Mouse (Mus musculus) monocyte, adult 5-6 weeks (primary cell): Measurements from ENCODE around the gene Rnf152. TPM values are rescaled to one million over a fixed set of nuclear protein-coding genes. Genes with fewer than 3 reads are reported as not detected.

ENCODE experiments used
- ATAC-seq: fragments of 153-309, 156-312 bp; replicated peaks from 2 replicates; pipeline ENCODE4 v1.8.0; 2017; ENCODE audit warnings: mild to moderate bottlenecking; ENCODE audit not compliant: low TSS enrichment, insufficient number of reproducible peaks, severe bottlenecking, poor library complexity, low FRiP score
- total RNA-seq: library from RNA; stranded (forward); fragments of 200-1000, 200-491, 200-594 nt; gene quantifications from 3 replicates; pipeline ENCODE4 v1.2.3, GENCODE M21; 2017

Rnf152 gene
- total RNA-seq, 1 experiment from 2014 or later: not detected

GRCm38 (mm10) chr1:105324636-105325035, 31.9 kb downstream of the Rnf152 start:
- no peak for ATAC-seq

- no peak for ATAC-seq
Measured at GRCm38 (mm10) chr1:105314010-105314800, 42.3 kb downstream of the Rnf152 start.

DNA sequence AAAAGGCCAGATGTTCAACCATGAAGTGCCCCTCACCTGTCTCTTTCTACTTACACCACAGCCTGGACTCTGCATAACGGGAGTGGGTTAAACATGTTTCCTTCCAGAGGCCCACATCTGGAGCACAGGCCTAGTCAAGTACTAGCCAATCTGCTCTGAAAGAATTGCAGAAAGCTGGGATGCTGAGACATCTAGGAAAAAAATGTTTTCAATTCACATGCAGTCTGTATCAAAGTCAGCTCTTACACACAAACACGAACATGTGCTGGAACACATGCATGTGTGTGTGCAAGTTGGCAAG, 44.0 kb downstream of the Rnf152 start:
- no peak for ATAC-seq

DNA sequence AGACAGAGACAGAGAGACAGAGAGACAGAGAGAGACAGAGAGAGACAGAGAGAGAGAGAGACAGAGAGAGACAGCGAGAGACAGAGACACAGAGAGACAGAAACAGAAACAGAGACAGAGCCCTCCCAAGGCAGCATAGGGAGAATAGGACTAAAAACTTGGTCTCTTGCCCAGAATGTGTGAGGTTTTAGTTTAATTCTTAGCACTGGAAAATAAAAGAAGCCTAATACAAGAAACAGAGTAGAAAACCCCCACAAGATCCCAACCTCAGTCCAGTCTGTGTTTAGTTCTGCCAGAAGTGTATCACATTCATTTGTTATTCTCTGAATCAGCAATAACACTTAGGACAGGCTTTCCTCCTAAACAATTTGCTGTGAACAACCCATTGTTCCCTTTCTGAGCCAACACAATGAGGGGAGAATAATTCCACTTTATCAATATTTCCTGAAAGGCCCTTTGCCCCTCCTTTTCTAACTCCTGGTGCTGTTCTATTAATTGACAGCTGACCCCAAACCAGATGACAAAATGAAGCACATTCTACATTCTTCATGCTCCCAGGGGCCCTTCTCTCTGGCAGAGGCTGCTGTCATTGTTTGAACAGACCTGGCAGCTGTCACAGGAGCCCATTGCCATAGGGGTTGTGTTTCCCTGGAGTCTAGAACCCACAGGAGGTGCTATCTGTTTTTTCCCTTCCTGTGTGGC, 44.5 kb downstream of the Rnf152 start:
- no peak for ATAC-seq

- no peak for ATAC-seq
Measured at GRCm38 (mm10) chr1:105302164-105302563, 54.3 kb downstream of the Rnf152 start.

- no peak for ATAC-seq
Measured at GRCm38 (mm10) chr1:105301764-105302163, 54.7 kb downstream of the Rnf152 start.

DNA sequence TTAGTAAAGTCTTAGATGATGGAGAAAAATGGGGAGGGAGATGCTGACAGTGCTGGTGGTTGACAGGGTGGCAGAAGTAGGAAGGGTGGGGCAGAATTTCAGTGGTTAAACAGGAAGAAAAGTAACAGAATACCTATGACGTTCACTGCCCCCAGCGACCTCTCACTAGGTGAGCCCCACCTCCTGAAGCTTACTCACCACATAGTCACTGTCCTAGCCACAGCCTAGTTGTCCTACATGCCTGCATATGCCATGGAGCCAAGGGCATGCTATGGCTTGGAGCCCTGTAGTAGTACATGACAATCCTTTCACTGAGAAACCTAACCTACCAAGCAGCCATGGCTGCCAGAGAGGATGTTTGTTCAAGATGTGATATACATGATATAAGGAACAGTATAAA, 64.7 kb downstream of the Rnf152 start:
- ATAC-seq: no peak

DNA sequence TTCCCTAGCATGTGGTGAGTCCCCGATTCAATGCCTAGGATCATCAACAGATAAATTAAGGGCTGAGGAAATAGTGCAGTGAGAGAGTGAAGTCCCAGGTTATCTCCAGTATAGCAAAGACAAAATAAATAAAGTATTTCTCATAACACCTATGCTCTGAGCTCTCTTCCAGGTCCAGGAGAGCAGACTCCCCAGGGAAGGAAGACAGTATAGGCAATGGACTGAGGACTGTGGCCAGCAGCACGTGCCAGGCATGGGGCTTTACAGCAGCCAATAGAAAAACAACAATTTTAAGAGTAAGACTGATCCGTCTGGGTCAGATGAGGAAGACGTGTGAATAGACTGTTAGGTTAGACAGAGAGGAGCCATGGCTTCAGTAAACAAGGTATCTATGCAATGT, 69.0 kb downstream of the Rnf152 start:
- ATAC-seq: no peak

GRCm38 (mm10) chr1:105286906-105287305, 69.6 kb downstream of the Rnf152 start:
- ATAC-seq: no peak

GRCm38 (mm10) chr1:105285001-105285400, 71.5 kb downstream of the Rnf152 start:
- ATAC-seq: no peak

DNA sequence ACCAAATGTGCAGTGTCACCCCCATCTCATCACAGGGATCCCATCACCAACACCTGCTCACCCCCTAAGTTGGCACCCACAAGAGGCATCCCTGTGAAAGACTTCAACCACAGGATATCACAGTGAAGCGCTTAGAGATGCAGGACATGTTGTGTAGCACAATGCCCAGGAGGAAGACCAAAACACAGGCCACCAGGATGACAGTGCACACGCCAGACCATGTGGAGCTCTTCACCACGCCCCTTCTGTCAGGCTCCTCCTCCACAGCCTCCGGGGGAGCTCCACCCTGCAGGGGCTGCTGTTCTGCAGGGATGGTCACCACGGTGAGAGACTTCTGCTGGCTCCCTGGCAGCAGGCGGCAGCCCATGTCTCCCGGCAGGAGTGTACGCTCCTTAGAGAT, 72.4 kb downstream of the Rnf152 start:
- no peak for ATAC-seq

DNA sequence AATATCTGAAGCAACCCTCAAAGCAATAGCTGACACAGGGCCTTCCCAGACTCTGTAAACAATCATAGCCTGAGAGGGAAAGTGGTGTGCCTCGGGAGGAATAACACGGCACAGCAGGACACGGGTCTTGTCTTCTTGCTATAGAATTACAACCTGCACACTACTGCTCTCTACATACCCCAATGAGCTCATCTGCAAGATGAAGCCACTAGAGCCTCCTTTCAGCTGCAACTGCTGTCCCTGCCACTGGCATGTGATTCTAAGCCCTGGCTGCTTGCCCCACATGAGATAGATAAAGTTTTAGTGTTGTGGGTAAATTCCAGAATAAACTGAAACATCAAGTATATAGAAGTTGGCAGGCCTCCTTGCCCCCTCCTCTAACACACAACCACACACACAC, 75.2 kb downstream of the Rnf152 start:
- ATAC-seq: no peak

GRCm38 (mm10) chr1:105280160-105280559, 76.3 kb downstream of the Rnf152 start:
- no peak for ATAC-seq

DNA sequence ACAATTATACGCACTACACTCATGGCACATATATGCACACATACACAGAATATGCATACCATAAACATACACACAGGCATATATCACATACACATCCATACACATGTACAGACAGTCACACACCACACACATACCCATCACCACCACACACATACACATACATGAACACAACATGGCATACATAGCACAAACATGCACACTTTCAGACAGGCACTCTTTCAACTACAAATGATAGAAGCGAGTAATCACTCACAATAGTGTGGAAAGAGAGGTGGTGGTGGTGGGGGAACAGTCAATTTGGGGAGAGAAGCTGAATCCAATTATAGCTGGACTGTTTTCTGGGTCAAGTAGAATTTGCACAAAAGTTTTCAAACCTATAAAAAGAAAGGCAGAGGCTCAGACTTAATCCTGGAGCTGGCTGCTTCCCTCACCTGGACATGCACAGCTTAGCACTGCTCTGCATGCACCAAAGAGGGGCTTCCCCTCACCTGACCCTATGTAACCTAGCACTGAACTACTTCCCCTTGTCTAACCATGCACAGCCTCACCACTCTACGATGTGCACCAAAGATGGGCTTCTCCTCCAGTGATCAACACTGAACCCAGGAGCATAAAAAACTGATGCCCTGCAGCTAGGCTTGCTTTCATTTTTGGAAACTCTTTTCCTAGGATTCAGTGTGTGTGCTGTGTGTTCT, 81.9 kb downstream of the Rnf152 start:
- no peak for ATAC-seq

DNA sequence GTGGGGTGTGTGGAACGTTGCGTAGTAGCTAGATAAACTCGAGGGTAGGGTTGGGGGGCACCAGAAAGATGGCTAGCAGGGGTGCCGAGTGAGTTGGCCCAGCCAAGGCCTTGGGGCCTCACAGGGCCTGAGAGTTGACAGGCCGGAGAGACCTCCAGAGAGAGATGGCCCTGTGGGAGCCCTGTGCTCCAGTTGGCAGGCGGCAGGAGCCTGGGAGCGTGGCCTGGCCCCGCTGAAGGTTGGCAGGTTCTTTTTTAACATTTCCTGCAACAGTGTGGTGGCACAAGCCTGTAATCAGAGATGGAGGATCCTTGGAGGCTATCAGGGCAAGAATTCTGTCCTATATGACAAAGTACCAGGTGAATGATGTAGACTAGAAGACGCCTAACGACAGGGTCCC, 85.4 kb downstream of the Rnf152 start:
- no peak for ATAC-seq

GRCm38 (mm10) chr1:105263283-105264033, 93.1 kb downstream of the Rnf152 start:
- no peak for ATAC-seq

DNA sequence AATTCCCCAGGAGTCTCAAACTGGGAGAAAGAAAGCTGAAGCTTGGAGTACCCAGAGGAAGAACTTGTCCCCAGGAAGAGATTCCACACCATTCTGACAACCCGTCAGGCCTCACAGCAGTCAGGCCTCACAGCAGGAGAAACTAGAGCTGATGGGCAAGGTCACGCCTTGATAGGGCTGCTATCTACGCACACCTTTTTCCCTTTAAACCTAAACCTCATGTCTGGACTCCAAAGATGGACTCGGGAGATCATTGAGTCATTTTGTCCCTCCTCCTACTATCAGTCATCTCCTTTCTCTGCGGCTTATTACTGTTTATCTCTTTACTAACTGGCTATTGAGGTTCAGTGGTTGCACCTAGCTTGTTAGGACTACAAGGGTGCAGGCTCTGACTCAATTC, 96.3 kb downstream of the Rnf152 start:
- ATAC-seq: no peak

DNA sequence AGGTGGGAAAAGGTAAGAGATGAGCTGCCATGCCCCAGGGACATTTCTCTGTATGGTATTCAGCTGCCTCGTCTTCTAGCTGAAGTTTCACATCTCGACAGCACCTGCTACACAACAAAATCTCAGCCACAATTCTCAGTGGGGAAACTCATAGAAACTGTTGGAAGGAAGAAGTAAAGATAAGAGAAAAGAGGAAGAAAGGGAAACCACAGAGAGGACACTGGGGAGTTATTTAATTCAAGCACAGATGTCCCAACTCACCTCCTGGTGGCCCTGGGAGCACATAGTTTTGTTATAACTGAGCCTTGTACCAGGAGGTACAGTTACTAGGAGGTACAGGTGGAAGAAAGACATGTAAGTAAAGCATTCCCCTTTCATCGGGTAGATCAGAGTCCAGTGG, 99.3 kb downstream of the Rnf152 start:
- ATAC-seq: no peak

DNA sequence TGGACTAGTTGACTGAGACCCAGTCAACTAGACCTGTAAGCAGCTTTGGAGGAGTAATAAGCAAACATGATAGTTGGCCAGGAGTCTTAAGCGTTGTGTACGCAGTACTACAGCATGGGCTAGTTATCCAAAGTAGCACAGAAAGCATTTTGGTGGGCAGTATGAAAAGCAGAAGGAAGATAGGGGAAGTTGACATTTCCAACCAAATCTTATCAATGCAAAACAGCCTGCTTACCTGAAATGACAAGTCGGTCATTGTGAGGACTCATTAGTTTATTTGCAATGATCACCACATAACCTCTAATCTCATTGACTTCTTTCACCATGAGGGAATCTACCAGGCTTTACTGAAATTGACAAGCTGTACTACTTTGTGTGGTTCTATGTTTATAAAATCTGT, 107.3 kb downstream of the Rnf152 start:
- ATAC-seq: no peak
